Mouse (Mus musculus) activated CD4-positive, CD25-positive, alpha-beta regulatory T cell, adult 4 months (primary cell): Measurements from ENCODE around the gene Ethe1. TPM values are rescaled to one million over a fixed set of nuclear protein-coding genes. Genes with fewer than 3 reads are reported as not detected.
A peak's percentile ranks its signal among the peaks of the same experiment; 100 is the strongest.

Experiments
- ATAC-seq: one replicate; pipeline ENCODE4 v1.8.0; 2017
- polyA plus RNA-seq, 2 experiments: library from polyadenylated mRNA; unstranded; fragments of 100-300 nt; shearing (Covaris generic); gene quantifications; one replicate each; pipeline ENCODE4 v1.2.1; 2017

The Ethe1 gene
- polyA plus RNA-seq, 2 experiments from 2014 or later = 19.0 to 21.6 TPM

DNA sequence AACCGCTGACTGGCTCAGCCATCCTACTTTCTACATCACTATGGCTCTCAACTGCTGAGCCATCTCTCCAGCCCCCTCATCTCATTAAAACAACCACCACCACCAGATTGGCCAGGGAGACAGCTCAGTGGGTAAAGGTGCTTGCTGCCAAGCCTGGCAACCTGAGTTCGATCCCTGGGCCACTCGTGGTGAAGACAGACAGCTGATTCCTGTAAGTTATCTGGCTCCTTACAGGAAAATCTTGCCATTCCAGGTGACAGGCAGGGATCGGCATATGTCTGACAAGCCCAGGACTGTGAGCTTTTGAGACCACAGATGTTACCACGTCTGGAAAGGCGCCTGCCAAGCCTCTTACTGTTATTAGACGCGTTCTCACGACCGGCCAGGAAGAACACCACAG lies 9.5 kb upstream of the Ethe1 start:
- ATAC-seq = no peak

DNA sequence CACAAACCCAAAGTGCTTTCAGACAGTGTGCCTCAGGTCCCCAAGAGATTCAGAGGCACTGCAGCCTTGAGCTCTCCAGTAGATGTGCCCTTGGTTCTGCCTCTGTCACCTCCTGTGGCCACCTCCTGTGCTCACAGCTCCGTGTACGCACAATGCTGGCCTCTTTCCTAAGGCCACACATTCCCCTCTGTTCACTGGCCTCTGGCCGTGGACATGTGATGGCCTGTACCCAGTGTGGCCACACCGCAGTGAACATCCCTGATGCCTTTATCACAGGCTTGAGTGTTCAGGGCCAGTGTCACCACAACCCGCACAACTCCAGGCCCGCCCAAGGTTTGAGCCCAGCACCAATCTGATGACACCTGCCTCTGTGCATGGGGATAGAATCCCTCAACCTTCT lies 2.5 kb upstream of the Ethe1 start:
- ATAC-seq = no peak

DNA sequence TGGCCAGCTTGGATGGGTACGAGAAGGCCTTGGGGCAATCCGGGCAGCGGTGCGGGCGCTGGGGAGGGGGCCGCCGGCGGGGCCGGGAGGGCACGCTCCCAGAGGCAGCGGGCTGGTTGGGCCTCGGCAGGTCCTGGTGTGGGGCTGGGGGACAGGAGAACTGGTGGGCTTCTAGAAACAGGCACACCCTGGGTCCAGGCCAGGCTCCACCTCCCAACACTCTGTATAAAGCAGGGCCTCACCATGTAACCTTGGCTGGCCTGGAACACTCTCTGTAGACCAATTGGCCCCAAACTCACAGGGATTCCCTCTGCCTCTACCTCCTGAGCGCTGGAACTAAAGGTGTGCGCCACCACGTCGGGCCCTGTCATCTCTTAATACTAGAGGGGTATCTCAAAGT lies 1.3 kb upstream of the Ethe1 start:
- ATAC-seq = no peak

DNA sequence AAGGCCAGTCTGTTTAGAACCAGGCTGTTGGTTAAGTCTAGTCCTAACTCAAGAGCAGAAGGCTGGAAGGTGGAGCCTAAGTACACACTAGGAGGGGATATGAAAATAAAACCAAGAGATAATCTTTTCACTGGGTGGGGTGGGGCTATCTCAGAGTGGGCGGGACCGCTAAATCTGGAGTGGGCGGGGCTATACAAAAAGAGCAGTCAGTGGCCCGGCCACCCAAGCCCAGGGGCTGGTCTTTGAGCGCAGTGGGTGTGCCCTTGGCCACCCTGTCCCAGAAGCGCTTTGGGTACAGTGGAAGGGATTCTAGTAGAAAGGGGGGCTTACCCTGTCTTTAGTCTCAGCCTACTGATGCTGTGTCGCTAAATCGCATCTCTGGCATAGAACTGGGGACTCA lies 515 bp upstream of the Ethe1 start:
- ATAC-seq = no peak

DNA sequence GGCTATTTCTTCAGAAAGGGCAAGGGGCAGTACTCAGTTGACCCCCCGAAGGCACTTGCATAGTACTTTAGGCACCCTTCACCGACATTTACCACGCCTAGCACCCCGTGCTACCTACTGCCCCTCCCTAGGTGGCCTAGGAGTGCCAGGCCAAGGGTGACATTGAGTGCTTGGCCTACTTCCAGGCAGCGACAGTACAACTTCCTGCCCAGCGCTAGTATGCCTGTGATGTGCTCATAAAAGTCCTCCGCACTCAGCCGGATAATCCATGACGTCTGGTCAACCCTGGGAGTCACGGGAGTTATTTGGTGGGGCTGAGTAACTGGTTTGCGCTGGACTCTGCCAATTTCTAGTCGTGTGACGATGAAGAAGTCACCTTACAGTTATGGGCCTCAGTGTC lies 993 bp downstream of the Ethe1 start:
- ATAC-seq = no peak

DNA sequence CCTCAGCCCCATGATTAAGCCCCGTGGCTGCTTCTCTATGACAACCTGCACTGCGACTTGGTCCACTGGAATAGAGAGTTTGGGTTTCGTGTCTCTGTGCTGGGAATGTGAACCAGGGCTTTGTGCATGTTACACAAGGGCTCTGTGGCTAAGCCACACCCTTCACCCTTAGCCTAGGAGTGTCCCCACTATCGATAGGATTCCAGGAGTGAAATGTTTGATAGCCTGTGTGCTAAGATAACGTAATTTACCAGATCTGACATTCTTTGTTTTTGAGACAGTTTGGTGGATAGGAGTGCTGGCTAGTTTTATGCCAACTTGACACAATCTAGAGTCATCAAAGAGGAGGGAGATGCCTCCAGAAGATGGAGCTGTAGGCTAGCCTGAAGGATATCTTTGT lies 4.4 kb downstream of the Ethe1 start:
- ATAC-seq = no peak

DNA sequence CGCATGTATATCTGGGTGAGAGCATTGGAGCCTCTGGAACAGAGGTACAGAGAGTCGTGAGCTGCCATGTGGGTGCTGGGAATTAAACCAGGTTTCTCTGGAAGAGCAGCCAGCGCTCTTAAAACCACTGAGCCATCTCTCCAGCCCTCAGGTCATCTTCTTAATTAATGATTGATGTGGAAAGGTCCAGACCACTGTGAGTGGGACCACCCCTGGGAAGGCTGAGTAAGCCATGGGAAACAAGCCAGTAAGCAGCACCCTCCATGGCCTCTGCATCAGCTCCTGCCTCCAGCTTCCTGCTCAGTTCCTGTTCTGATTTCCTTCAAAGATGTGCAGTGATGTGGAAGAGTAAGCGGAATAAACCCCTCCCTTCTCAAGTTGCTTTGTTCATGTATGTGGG lies 4.8 kb downstream of the Ethe1 start:
- ATAC-seq = no peak

DNA sequence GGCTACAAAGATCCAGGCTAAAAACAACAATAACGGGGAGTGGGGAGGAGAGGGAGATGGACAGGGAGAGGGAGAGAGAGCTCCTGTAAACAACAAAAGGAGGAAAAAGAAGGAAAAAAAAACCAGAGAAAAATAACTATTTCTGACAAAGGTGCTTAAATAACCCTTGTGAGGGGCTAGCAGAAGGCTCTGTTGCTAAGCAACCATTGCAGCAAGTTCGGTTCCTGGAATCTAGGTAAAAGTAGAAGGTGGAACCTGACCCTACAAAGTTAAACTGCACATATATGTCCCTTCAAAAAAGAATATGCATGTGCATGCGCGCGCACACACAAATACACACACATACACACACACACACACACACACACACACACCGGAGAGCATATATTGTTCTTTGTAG lies 5.4 kb downstream of the Ethe1 start:
- no peak for ATAC-seq

DNA sequence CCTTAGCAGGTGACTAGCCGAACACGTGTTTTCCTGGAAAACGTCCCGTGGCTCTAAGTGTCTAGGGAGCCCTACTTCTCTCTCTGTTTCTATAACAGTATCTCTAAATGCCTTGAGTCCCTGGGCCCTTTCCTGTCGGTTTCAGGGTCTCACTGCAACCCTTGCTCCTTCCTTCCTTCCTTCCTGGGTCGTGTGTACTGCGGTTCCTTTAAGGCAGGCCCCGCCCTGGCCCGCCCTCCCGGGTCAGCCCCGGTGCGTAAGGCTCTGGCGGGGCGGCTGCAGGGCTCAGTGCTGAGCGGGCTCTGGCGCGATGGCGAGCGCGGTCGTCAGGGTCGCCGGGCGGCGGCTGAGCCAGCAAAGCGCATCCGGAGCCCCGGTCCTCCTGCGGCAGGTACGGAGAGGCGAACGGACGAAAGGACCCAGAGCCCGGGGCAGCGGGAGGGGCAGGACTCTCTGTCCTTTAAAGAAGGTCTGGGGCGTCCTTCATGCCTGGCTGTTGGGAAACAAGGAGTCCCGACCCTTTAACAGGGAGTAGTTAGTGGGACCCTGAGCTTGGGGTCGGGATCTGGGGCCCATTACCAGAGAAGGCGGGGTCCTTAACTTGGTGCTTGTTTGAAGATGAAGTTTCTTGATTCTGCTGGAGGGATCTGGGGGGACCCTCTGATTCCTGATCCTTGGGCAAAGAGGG lies 6.4 kb downstream of the Ethe1 start:
- peak; percentile 94 for ATAC-seq

DNA sequence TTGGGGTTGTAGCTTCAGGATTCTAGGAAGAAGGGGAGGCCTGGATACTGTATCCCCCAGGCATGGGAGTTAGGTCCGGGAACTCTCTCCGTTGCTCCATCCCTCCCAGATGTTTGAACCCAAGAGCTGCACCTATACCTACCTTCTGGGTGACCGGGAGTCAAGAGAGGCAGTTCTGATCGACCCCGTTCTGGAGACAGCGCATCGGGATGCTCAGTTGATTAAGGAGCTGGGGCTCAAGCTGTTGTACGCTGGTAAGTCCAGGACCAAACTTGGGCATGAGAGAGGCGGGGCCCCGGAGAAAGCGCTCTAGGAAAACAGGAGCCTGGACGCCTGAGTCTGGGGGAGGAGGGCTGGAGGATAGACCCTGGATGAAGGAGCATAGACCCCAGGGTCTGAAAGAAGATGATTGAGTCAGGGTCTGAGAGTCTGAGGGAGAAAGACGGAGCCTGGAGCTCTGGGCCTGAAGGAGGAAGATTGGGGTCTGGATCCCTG lies 7.0 kb downstream of the Ethe1 start:
- no peak for ATAC-seq

DNA sequence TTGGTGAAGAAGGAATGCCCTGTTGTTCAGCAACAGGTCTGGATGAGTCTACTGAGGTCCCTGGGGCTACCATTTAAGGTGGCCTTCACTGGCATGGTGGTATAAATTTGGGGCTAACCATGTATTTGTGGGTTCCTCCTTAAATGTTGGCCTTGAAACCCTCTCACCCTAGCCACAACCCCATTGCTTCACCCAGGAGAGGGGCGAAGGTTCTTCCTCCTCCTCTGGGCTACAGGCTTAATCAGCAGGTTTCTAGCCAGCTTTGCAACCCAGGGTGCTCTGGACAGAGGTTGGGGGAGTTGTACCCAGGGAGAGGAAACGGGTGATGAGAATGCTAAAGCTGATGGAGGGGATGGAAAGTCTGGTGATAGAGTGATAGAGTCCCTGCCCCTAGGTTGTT lies 8.1 kb downstream of the Ethe1 start:
- ATAC-seq = no peak

DNA sequence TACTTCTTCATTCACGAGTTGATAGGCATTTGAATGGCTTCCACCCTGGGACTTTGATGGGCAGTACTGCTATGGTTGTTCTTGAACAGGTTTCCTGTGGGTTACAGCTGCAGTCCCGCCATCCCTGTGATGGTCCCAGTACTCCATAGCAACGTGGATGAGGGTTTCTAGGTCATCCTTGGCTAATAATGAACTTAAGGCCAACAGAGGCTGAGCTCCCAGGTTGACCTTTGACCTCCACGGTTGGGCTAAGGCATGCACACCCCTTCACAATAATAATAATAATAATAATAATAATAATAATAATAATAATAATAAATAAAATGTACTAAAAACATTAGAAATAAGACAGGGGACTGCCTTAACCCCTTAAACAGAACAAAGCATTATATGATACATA lies 10.8 kb downstream of the Ethe1 start:
- ATAC-seq = no peak

DNA sequence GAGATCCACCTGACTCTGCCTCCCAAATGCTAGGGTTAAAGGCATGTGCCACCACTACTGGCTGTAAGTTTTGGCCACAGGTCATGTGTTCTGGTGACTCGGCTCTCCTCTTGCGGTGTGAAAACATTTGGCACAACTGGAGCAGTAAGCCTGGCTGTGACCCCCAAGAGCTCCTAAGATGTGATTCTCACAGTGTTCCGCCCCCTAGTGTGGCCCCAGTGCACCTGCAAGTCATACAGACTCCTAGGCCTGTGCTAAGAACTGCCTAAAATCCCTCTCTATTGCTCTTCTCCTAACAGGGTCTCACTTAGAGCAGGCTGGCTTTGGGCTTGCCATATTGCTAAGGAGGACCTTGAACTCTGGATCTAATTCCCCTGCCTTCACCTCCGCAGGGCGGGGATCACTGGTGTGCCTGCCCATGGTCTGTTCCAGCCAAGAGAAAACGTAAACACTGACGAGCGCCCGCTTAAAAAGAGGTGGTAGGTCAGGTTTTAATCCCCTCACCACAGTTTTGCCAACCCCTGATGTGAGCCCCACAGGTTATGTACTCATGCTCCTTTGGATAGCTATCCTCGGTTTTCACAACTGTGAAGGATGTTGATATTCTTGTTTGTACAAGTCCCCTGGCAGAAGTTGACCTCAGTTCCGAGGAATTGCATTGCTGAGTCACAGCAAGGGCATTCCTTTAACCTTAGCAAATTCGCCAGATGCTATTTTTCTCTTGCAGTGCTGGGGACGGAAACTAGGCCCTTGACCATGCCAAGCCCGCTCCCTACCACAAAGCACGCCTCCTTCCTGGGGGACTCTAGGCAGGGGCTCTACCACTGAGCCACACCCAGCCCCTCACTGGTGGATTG lies 12.1 kb downstream of the Ethe1 start:
- ATAC-seq = no peak

DNA sequence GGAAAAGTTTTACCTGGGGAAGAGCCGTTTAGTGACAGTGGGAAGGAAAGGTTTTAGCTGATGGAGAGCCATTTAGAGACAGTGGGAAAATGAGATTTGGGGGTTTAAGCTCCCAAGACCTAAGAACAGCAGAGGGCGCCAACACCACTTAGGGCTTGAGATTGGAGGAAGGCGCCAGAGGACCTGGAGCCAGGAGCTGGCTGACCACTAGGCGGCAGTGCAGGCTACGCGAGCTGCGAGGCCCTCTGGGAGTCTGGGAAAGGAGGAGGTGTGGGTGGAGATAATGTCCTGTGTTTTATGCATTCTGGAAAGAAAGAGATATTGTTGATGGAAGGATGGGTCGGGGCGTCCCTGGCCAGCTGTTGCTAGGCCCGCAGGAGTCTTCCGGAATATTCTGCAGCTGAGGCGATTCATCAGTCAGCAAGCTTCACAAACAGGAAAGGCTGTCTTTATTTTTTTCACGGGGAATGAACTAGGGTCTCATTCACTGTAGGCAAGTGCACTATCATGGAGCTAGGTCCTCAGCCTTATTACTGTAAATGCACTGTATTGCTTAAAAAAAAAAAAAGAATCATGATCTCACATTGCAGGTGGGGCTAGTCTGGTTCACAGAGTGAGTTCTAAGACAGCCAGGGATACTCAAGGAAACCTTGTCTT lies 13.7 kb downstream of the Ethe1 start:
- ATAC-seq = peak; percentile 91

DNA sequence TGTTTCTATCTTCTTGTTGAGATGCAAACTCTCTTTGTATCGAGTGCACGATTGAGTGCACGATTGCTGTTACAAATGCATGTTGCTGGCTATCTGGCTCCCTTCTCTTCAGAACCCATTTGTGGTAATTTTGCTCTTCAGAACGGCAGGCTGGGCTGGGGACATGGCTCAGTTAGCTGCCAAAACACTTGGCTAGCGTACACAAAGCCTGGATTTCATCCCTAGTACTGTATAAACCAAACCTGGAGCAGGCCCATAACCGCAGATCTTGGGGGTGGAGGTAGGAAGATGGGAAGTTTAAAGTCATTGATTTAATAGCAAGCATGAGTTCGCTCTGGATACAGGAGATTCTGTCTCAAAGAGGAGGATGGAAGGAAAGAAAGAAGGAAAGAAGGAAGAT lies 18.2 kb downstream of the Ethe1 start:
- ATAC-seq = no peak

DNA sequence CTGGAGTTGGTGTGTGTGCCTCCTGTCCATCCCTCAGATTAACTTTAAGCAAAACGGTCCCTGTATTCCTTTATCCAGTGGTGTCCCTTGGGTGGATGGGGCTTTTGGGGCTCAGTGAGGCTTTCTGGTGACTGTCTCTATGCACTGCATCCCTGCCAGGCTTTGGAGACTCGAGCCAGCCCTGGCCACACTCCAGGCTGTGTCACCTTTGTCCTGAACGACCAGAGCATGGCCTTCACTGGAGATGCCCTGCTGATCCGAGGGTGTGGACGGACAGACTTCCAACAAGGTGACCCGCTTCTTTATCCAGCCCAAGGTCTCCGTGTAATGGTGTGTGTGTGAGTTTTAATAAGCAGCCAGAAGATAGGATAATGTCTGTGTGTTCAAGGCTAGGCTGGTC lies 18.7 kb downstream of the Ethe1 start:
- ATAC-seq = no peak

DNA sequence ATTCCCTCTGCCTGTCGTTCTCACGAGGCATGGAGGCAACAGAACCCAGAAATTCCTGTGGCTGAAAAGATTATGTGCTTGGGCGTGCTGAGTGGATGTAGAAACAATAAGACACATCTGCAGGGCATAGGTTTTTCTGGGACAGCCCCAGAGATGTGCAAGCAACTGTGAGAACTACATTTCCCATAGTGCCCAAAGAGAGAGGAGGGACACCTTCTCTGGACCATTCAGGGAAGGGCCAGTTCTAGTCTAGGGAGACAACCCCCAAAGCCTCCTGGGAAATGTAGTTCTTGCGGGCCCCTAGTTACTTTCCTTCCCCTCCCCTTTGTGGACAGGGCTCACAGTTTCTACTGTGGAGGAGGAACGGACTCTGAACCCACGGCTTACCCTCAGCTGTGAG lies 20.7 kb downstream of the Ethe1 start:
- ATAC-seq = peak; percentile 78

DNA sequence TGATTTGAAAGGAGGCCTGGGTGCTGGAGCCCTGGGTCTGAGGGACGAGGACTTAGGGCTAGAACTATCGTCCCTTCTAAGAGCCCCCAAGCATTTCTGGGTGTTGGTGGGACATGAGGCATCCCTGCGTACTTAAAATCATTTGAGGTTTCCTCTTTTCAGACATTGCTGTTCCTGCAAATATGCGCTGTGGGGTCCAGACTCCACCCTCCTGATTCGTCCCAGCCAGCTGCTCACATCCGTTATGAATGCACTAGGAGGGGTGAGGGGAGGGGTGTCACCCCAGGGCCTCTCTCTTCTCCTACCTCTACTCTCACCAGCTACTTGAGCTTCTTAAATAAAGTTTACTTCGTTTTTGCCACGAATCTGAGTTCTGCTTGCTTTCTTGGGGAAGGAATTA lies 21.2 kb downstream of the Ethe1 start:
- ATAC-seq = peak; percentile 1

DNA sequence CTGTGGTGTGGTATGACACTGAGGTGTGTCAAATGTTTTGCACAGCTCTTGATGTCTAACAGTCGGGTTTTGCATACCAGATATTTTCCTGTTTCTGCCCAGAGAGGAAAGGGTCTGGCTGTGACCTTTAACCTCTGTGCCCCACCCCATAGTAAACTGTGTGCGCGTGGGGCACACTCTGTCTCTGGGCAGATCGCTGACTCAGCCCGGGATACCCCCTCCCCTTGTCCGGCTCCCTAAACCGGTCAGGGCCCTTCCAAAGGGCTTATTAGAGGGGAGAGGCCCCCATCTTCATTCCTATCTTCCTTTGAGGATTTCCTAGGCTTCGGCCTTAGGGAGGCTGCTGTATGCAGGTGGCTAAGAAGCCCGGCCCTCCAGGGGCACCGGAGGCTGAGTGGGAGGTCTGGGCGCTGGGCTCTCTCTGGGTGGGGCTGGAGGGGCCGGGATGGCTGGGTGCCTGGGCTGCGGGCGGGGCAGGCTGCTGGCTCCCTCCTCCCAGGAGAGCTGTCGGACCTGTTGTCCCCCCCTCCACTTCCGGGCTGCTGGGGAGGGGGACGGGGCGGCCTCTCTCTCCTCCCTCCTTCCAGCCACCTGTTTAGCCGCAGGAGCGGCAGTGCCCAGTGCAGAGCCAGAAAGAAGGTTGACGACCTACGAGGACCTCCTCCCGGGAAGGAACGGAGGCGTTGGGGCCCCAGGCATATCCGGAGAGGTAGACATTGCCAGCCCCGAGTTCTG lies 23.0 kb downstream of the Ethe1 start, which contains the start of gene Phldb3:
Gene Phldb3 (plus strand): TSS at position 620 of the 735 bp plus-strand sequence.
- peak; percentile 20 for ATAC-seq

DNA sequence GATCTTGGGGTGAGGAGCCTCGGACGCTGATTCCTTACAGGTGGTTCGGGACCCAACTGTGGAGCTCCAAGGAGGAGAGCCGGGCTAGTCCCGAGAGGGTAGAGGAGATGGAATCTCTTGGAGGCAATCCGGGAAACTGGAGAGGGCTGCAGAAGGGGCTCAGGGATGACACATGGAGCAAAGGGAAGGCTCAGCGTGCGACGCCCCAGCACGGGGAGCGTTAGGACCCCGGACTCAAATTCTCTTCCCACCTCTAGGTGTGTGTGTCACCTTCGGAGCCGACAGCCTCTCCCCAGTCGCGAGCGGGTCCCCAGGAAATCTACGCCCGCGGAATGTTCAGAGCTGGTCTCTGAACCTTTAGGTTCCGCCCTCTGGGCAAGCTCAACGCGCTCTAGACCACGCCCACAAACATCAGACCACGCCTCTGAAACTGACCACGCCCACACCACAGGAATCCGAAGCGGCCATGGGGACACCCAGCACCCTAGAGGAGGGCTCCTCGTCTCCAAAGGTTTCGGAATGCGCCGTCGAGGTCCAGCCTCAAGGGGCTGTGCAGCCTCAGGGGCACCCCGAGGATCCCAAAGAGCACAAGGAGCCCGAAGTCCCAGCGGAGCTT lies 23.6 kb downstream of the Ethe1 start:
- peak; percentile 68 for ATAC-seq

DNA sequence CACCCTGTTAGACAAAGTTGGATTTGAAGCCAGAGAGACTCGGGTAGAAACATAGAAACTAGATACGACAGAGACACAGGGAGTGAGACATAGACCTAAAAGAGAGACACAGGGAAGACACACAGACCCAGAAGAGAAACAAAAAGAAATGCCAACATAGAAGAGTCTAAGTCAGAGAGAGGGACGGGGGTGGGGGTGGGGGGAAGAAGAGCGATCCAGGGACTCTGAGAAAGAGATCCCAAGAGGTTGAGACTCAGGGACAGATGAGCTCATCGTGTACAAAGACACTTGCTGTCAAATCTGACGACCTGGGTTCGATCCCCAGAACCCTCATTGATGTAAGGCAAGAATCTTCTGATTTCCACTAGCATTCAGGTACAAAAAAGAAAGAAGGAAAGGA lies 24.4 kb downstream of the Ethe1 start:
- ATAC-seq = no peak

DNA sequence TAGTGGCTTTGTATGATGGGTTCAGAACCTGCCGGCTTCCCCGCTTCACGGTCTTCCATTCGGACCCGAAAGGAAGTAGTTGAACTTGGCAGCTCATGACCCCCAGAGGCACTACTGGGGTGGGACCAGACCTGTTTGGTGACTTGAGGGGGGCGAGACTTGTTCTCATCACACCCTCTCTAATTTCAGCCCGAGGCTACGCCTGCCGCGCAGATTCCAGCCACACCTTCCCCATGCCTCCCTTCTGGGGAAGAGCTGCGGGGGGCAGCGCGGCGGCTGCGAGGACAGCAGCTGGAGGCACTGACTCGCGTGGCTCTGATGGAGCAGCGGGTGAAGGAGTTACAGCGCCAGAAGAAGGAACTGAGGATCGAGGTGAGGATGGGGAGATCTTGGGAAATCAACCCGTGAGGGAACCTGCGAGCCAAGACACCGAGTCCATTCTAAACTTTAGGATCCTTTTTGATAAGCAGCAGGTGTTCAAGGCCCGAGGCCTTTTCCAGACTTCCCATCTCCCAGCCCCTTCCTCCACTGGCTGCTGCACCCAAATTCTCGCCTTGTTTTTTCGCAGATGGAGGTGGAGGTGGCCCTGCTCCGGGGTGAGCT lies 25.1 kb downstream of the Ethe1 start:
- no peak for ATAC-seq
